Mouse (Mus musculus): ENCODE measurements around the gene 1700022I11Rik. TPM values are rescaled to one million over a fixed set of nuclear protein-coding genes. Genes with fewer than 3 reads are reported as not detected.

Gene 1700022I11Rik
- not detected for polyA plus RNA-seq (2014; fragmentation: Illumina TruSeq; extraction: RNeasy Lipid Tissue Mini Kit (QIAGEN cat#74804); ENCODE audit: low replicate concordance)

DNA sequence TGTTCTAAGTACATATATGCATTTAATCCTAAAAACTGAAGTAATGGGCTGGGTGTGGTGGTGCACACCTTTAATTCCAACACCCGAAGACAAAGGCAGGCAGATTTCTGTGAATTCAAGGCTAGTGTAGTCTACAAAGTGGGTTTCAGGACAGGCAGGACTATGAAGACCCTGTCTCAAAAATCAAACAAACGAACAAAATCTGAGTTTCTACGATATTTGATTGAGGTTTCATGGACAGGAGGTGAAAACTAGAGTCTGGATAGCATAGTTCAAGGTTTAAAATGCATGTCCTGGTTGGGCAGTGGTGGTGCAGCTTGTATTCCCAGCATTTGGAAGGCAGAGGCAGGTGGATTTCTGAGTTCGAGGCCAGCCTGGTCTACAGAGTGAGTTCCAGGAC lies at the start of gene 1700022I11Rik:
1700022I11Rik (plus strand) TSS at position 301 of the 400 bp plus-strand sequence.

DNA sequence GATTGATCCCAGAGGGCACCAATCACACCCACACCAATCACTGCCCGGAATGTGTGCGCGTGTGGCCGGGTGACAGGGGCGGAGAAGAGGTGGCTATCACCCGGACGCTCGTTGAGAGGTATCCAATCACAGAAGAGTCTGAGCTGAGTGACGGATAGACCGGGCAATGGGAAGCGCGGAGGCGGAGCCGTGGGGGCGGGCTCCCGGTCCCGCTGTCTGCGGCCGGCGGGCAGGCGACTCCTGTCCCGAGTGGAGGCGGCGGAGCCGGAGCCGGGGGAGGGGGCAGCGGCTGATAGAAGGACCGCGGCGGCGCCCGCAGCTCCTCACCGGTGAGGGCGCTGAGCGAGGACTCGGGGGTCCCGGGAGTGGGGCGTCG lies 19.7 kb upstream of the 1700022I11Rik start, which contains the start of gene Dnajb5:
Dnajb5 (plus strand) TSS at position 139 of the 376 bp plus-strand sequence.

DNA sequence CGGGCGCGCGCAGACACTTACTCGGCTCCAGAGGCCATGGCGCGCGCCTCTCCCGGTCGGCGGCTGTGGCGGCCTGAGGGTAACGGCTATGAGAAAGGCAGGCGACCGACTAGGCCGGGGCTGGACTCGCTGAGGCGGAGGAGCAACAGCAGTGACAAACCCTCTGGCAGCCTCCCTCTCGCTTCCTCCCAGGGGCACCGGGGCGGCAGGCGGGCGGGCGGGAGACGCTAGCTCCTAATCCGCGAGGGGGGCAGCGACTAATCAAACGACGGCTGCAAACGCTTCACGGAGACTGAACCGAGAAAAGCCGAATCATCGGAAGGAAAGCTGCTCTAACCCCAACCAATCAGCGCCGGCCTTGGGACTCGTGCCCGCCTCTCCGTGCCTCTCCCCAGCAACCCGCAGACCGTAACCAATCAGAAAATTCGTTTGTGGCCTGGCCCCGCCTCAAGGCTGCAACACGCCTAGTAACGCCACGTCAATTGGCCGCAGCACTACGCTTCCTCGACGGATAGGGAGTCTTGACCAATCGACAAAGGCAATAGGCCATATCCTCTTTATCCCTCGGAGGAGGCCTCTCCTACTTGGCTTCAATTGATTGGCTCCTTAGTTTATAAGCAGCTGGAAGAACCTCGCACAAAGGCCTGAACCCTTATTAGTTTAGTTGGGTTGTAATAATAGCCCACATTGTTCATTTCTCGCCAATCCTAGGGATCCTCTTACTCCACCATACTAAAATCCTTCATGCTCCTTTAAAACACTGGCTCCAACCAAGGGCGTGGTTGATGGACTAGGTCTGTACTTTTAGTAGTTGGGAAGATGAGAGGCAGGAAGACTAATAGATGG lies 31.0 kb downstream of the 1700022I11Rik start, which contains the start of gene Vcp:
Vcp (minus strand) TSS at position 367 of the 846 bp plus-strand sequence.

DNA sequence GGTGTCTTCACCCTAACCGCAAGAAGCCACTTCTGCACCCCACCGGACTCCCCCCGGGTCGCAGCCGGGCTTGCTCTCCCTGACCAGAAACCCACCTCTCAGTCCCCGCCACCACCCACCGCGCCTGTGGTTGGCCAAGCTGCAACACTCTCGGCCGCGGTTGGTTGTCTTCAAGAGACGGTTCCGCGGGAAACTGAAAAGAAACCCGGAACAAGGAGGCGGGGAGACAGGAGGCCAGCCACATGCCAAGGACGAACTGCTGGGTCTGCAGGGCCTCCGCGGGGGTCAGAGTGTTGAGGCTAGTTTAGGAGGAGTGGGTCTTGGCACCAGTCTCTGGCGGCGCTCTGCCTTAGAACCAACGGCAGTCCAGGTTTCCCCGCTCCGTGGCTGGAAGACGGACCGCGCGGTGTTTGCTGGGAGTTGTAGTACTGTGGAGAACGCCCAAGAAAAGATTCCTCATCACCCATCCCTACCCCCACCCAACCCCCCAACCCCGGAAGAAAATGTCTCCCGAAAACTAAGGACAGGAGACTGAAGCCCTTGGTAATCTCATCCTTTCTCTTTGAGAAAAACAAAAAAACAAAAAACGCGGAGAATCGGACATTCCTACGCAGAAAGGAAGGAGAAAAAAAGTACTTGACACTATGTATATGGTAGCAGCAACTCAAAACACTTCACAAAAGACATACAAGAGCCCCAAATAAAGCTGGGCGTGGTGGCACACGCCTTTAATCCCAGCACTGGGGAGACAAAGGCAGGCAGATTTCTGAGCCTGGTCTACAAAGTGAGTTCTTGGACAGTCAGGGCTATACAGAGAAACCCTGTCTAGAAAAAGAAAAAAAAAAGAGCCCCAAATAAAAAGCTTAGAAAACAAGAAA lies 41.0 kb downstream of the 1700022I11Rik start, which contains the start of gene Fancg:
Fancg (minus strand) TSS at position 346 of the 878 bp plus-strand sequence.

DNA sequence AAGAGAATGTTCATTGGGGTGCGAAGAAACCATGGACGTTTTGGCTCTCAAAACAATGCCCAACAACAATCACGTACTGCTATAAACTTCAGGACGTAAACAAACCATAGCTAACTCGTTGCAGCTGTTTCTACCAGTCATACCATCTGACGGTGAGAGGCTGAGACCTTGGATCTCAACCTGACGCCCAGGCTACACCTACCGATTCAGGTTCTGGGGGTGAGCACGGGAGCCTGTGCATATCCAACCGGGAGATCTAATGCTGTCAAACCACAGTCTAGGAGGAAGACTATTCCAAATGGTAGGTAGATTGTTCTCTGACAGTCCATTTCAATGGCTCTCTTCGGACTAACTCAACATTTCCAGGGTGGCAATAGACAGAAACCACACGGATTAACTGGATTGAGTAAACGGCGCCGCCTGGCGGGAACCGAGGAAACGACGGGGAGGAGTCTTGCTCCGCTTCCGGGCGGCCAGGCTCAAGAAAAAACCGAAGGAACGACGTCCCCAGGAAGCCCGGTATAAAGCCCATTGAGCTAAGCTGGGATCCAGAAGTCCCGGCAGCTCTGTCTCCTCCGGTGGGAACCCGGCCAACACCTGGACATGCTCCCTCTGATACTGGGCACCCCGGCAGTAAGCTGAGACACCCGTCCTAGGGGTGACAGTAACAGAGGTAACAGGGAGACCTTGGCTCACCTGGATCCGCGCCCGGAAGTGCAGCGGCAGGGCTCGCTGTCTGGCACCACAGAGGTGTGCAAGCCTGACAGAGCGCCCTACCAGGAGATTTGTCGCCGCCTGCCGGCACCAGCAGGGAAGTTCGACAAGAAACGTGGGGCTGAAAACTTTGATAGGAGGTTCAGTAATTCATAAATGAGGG lies 55.9 kb downstream of the 1700022I11Rik start, which contains the start of gene Pigo:
Pigo (minus strand) TSS at position 736 of the 877 bp plus-strand sequence.

DNA sequence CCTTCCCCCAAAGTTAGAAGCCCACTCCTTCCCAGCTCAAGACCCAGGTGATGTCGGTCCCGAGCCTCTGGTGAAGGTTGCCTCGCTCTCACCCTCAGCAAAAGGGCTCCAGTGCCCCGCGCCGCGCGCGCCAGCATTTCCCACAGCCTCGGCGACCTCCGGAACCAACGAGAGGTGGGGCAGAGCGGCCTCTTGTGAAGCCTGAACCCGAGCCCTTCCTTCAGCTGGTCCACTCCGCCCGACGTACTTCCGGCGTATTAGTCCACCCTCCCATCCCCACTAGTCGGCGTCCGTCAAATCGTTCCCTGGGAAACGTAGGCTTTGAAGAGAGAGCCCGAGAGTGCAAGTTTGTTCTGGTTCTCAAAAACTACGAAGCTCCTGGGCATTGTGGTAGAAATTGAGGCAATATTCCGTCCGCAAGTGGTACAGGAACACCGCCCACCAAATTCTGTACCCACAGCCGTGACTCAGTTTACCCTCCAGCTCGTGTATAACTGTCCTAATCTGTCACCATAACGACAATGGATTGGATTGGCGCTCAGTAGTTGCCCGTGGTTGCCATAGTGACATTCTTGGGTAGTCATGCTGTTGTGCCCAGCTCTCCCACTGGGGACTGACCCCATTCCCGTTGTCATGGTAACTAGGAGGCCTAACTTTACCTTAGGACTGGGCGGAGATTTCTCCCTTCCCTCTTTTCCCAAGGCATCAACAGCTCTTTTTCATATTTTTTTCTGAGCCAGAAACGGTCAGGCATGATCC lies 62.0 kb downstream of the 1700022I11Rik start, which contains the start of gene Stoml2:
Stoml2 (minus strand) TSS at position 474 of the 759 bp plus-strand sequence.

Other genes starting within 250 kb of the 1700022I11Rik start
- not detected for gene 4930578G10Rik, start 234.1 kb upstream of the 1700022I11Rik start, polyA plus RNA-seq (2014; fragmentation: Illumina TruSeq; extraction: RNeasy Lipid Tissue Mini Kit (QIAGEN cat#74804); ENCODE audit: low replicate concordance)
- not detected for gene Ccl19, start 213.0 kb upstream of the 1700022I11Rik start, polyA plus RNA-seq (2014; fragmentation: Illumina TruSeq; extraction: RNeasy Lipid Tissue Mini Kit (QIAGEN cat#74804); ENCODE audit: low replicate concordance)
- gene Ccl21a, start 195.6 kb upstream of the 1700022I11Rik start, polyA plus RNA-seq (2014; fragmentation: Illumina TruSeq; extraction: RNeasy Lipid Tissue Mini Kit (QIAGEN cat#74804); ENCODE audit: low replicate concordance) = not detected
- gene Fam205a1, start 115.7 kb upstream of the 1700022I11Rik start, polyA plus RNA-seq (2014; fragmentation: Illumina TruSeq; extraction: RNeasy Lipid Tissue Mini Kit (QIAGEN cat#74804); ENCODE audit: low replicate concordance) = not detected
- not detected for gene Gm12394, start 112.8 kb upstream of the 1700022I11Rik start, polyA plus RNA-seq (2014; fragmentation: Illumina TruSeq; extraction: RNeasy Lipid Tissue Mini Kit (QIAGEN cat#74804); ENCODE audit: low replicate concordance)
- gene Fam205c, start 95.4 kb upstream of the 1700022I11Rik start, polyA plus RNA-seq (2014; fragmentation: Illumina TruSeq; extraction: RNeasy Lipid Tissue Mini Kit (QIAGEN cat#74804); ENCODE audit: low replicate concordance) = 0.26 TPM
- gene Phf24, start 52.9 kb upstream of the 1700022I11Rik start, polyA plus RNA-seq (2014; fragmentation: Illumina TruSeq; extraction: RNeasy Lipid Tissue Mini Kit (QIAGEN cat#74804); ENCODE audit: low replicate concordance) = 0.22 TPM
- gene Dnajb5, start 19.8 kb upstream of the 1700022I11Rik start, polyA plus RNA-seq (2014; fragmentation: Illumina TruSeq; extraction: RNeasy Lipid Tissue Mini Kit (QIAGEN cat#74804); ENCODE audit: low replicate concordance) = 0.48 TPM
- gene Vcp, start 30.9 kb downstream of the 1700022I11Rik start, polyA plus RNA-seq (2014; fragmentation: Illumina TruSeq; extraction: RNeasy Lipid Tissue Mini Kit (QIAGEN cat#74804); ENCODE audit: low replicate concordance) = 100 TPM
- gene Fancg, start 40.9 kb downstream of the 1700022I11Rik start, polyA plus RNA-seq (2014; fragmentation: Illumina TruSeq; extraction: RNeasy Lipid Tissue Mini Kit (QIAGEN cat#74804); ENCODE audit: low replicate concordance) = 4.8 TPM
- 1.2 TPM for gene Pigo, start 56.2 kb downstream of the 1700022I11Rik start, polyA plus RNA-seq (2014; fragmentation: Illumina TruSeq; extraction: RNeasy Lipid Tissue Mini Kit (QIAGEN cat#74804); ENCODE audit: low replicate concordance)
- 8.4 TPM for gene Stoml2, start 62.1 kb downstream of the 1700022I11Rik start, polyA plus RNA-seq (2014; fragmentation: Illumina TruSeq; extraction: RNeasy Lipid Tissue Mini Kit (QIAGEN cat#74804); ENCODE audit: low replicate concordance)
- 4.2 TPM for gene Fam214b, start 76.6 kb downstream of the 1700022I11Rik start, polyA plus RNA-seq (2014; fragmentation: Illumina TruSeq; extraction: RNeasy Lipid Tissue Mini Kit (QIAGEN cat#74804); ENCODE audit: low replicate concordance)
- gene Unc13b, start 89.3 kb downstream of the 1700022I11Rik start, polyA plus RNA-seq (2014; fragmentation: Illumina TruSeq; extraction: RNeasy Lipid Tissue Mini Kit (QIAGEN cat#74804); ENCODE audit: low replicate concordance) = 6.9 TPM